Comparison of ENCODE assay signal across 10 mouse cellular contexts in the genomic region with DNA sequence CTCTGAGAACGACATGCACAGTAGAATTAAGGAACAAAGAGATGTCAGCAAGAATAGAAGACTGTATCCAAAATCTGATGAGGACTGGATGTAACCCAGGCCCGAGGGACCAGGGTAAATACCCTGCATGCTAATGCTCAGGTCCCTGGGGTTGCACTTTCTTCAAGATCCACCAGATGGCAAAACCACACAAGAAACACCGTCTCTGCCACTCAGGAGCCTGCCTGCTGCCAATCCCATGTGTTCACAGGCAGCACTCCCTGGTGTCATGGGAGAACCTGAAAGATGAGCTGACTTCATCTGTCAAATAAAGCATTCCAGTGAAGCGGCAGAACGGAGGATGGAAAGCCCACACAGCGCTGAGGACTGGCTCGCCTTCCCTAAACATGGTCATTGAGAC. TPM values are rescaled to one million over a fixed set of nuclear protein-coding genes. Genes with fewer than 3 reads are reported as not detected.
A peak's percentile ranks its signal among the peaks of the same experiment; 100 is the strongest.
DNase-seq lines count a peak whose midpoint lies in the region; ATAC-seq lines count a peak whose summit lies in the region.
"Had no signal": no experiment of that assay in that cellular context is flagged by ENCODE, and none has a peak within 500 bp of the region (broad histone marks: within the 10 kb centered on the region; RNA-seq: fewer than 3 reads in every experiment).

No protein-coding gene starts in this region.

- 0 out of 2 replicates have a peak, but pooled peaks have one; percentile 34 for ATAC-seq in midbrain, embryonic 12.5 days (ENCODE audit: low FRiP score, low read depth)
- no peak for ATAC-seq in erythroblast, adult 5-6 weeks (replicated peaks; ENCODE audit: low FRiP score, poor library complexity, severe bottlenecking)

- DNase-seq in cerebellum, postnatal 14 days, result peak; percentile 71 to 76
- DNase-seq in cerebellum, adult 18-20 months, result no peak
- DNase-seq in NIH3T3 (ENCODE audit: low read depth), result peak; percentile 71
- DNase-seq in forelimb bud, embryonic 11.5 days (ENCODE audit: low read depth, low spot score), result peak; percentile 41
- peak; percentile 60 for DNase-seq in layer of hippocampus, adult 9-10 months (ENCODE audit: low spot score)
- DNase-seq in cerebellum, adult 9-11 months, result no peak

- peaks cover 16% of the 10 kb centered on the region for H3K27me3 ChIP-seq in midbrain, embryonic 12.5 days

- no peaks in the 10 kb centered on the region for H3K9me3 ChIP-seq in midbrain, embryonic 12.5 days

- WGBS in midbrain, embryonic 12.5 days, result 38% methylated on average over 7 of the region's 7 CpGs

- H3K27ac ChIP-seq in midbrain, embryonic 12.5 days (replicated peaks), result no peak overlapping the region

- H3K9ac ChIP-seq in midbrain, embryonic 12.5 days (replicated peaks), result no peak overlapping the region

- H3K36me3 ChIP-seq in midbrain, embryonic 12.5 days, result no peaks in the 10 kb centered on the region

- no peak overlapping the region for H3K4me3 ChIP-seq in midbrain, embryonic 12.5 days

- no peaks in the 10 kb centered on the region for H3K4me1 ChIP-seq in midbrain, embryonic 12.5 days

- no peak overlapping the region for H3K4me2 ChIP-seq in midbrain, embryonic 12.5 days (replicated peaks)

RNA-seq across cellular contexts. Expression of a gene that starts 21.3 kb away (rescaled TPM):
- not detected in 2 replicates for polyA plus RNA-seq in midbrain, embryonic 12.5 days (2016; fragmentation: Nextera tagmentation; extraction: Ambion mirVana)
- not detected in 2 replicates for total RNA-seq in erythroblast, adult 5-6 weeks (2015; ENCODE audit: low replicate concordance)
- 0.14 TPM in 1 of 2 replicates, not detected in the other for total RNA-seq in erythroblast, adult 5-6 weeks (2017; ENCODE audit: low replicate concordance)
- total RNA-seq: heart, adult 18-20 months had no signal
- polyA plus RNA-seq: lung, embryonic 16.5 days had no signal

Comparison
In these comparisons a context has a peak if more than half of its experiments do, and no peak if none do; other contexts are left out.
1. DNase-seq: peak in cerebellum, postnatal 14 days (2 of 2), NIH3T3 (single experiment), forelimb bud, embryonic 11.5 days (single experiment) and layer of hippocampus, adult 9-10 months (single experiment); none in cerebellum, adult 18-20 months (0 of 2) and cerebellum, adult 9-11 months (single experiment).